Mouse (Mus musculus) limb, embryonic 12.5 days (tissue): ENCODE data around the gene Gm9732. TPM values are rescaled to one million over a fixed set of nuclear protein-coding genes. Genes with fewer than 3 reads are reported as not detected.

Experiments used
- polyA plus RNA-seq: library from polyadenylated mRNA; unstranded; fragments of >200 nt; fragmentation: Nextera tagmentation; extraction: Ambion mirVana; gene quantifications from 2 replicates; pipeline ENCODE4 v1.2.1, GENCODE M21; 2016

Gene Gm9732
- polyA plus RNA-seq, 1 experiment from 2014 or later: not detected

Other genes starting within 250 kb of the Gm9732 start
- not detected in 2 replicates for gene Gm8094, start 198.4 kb upstream of the Gm9732 start, polyA plus RNA-seq
- gene Gm8104, start 174.4 kb upstream of the Gm9732 start, polyA plus RNA-seq: 0.21 TPM in 1 of 2 replicates, not detected in the other
- 0.26 TPM in 1 of 2 replicates, not detected in the other for gene Gm7233, start 95.2 kb upstream of the Gm9732 start, polyA plus RNA-seq
- not detected in 2 replicates for gene Gm8122, start 39.7 kb upstream of the Gm9732 start, polyA plus RNA-seq
- not detected in 2 replicates for gene Gm8126, start 16.4 kb upstream of the Gm9732 start, polyA plus RNA-seq
- not detected in 2 replicates for gene Gm8127, start 18.8 kb downstream of the Gm9732 start, polyA plus RNA-seq
- gene 1700001F09Rik, start 72.8 kb downstream of the Gm9732 start, polyA plus RNA-seq: not detected in 2 replicates
- not detected in 2 replicates for gene Gm8138, start 141.3 kb downstream of the Gm9732 start, polyA plus RNA-seq